Mouse (Mus musculus) ES-E14 (cell line): ENCODE results near the gene Gm13889. TPM values are rescaled to one million over a fixed set of nuclear protein-coding genes. Genes with fewer than 3 reads are reported as not detected.

ENCODE experiments used
- DNase-seq: peaks from one replicate; pipeline ENCODE4 v3.0.0-alpha.2; 2013; ENCODE audit warnings: low read depth, low spot score
- H3K27ac ChIP-seq: 2 replicates; pipeline ENCODE4 v1.5.1; 2012; ENCODE audit warnings: low read depth, mild to moderate bottlenecking, low read length, moderate library complexity, mixed read lengths; ENCODE audit not compliant: poor library complexity, insufficient read depth, severe bottlenecking
- H3K36me3 ChIP-seq: 2 replicates; pipeline ENCODE4 v1.6.1; 2012; ENCODE audit warnings: mild to moderate bottlenecking, low read length, moderate library complexity, mixed read lengths; ENCODE audit not compliant: control insufficient read depth, poor library complexity, insufficient read depth, severe bottlenecking
- H3K4me1 ChIP-seq, 2 experiments: fragments of 150-350 bp in 1 of 2; sonication (generic) in 1 of 2; 2 replicates each; pipeline ENCODE4 v1.6.1; 2012; ENCODE audit warnings: low read length in 2 of 2, mild to moderate bottlenecking in 1 of 2, mixed read lengths in 1 of 2; ENCODE audit not compliant: control insufficient read depth in 2 of 2, insufficient read depth in 2 of 2, poor library complexity in 1 of 2
- H3K4me3 ChIP-seq, 2 experiments: fragments of 150-350 bp in 1 of 2; sonication (generic) in 1 of 2; 2 replicates each; pipeline ENCODE4 v1.5.1; 2012; ENCODE audit warnings: low read length in 2 of 2, low read depth in 1 of 2, mild to moderate bottlenecking in 1 of 2, mixed read lengths in 1 of 2; ENCODE audit not compliant: insufficient read depth in 1 of 2, poor library complexity in 1 of 2, severe bottlenecking in 1 of 2
- H3K9ac ChIP-seq: 2 replicates; pipeline ENCODE4 v1.6.1; 2012; ENCODE audit warnings: low read depth, mild to moderate bottlenecking, low read length, mixed read lengths; ENCODE audit not compliant: poor library complexity, insufficient read depth, severe bottlenecking
- H3K9me3 ChIP-seq: fragments of 150-350 bp; sonication (generic); 2 replicates; pipeline ENCODE4 v1.6.1; 2012; ENCODE audit warnings: low read depth, mild to moderate bottlenecking, low read length; ENCODE audit not compliant: control insufficient read depth, insufficient read depth
- CHD2 ChIP-seq: IDR thresholded peaks from 2 replicates; pipeline ENCODE4 v1.6.1; 2014; ENCODE audit warnings: mild to moderate bottlenecking, low read depth, low read length, inconsistent platforms
- HCFC1 ChIP-seq: IDR thresholded peaks from 2 replicates; pipeline ENCODE4 v1.6.1; 2012; ENCODE audit warnings: low read length, inconsistent platforms, borderline replicate concordance; ENCODE audit not compliant: insufficient read depth
- MAFK ChIP-seq: IDR thresholded peaks from 2 replicates; pipeline ENCODE4 v1.6.1; 2014; ENCODE audit warnings: mild to moderate bottlenecking, low read depth, low read length, inconsistent platforms; ENCODE audit not compliant: insufficient read depth
- ZC3H11A ChIP-seq: IDR thresholded peaks from 2 replicates; pipeline ENCODE4 v1.6.1; 2012; ENCODE audit warnings: low read depth, mild to moderate bottlenecking, inconsistent platforms, low read length, borderline replicate concordance
- ZNF384 ChIP-seq: IDR thresholded peaks from 2 replicates; pipeline ENCODE4 v1.6.1; 2012; ENCODE audit warnings: low read depth, low read length, inconsistent platforms
- in situ Hi-C, 2 experiments: fragments of 600-800 bp; cut with MboI; formaldehyde crosslinking; loops; one replicate each; pipeline ENCODE4 v1.15.1; 2025; ENCODE audit warnings: low sequenced_read_pairs in 2 of 2, inconsistent platforms in 1 of 2; ENCODE audit not compliant: unreplicated experiment in 2 of 2
- total RNA-seq: library from RNA; depleted of rRNA; stranded (reverse); fragments of 300-350 nt; gene quantifications from 2 replicates; pipeline ENCODE4 v1.2.3, GENCODE M21; 2012

The Gm13889 gene
- total RNA-seq, 1 experiment, result 1.0 TPM

GRCm38 (mm10) chr2:93992810-93993209 is 35.8 kb upstream of the Gm13889 start:
- Histone ChIP-seq H3K4me3 (no peak overlapping the region), H3K27ac (no peak overlapping the region), H3K9me3 (no peaks in the 10 kb centered on the region), H3K9ac (no peak overlapping the region), H3K4me1 (no peaks in the 10 kb centered on the region), H3K36me3 (peaks cover 24% of the 10 kb centered on the region)
- DNase-seq, result no peak
- in situ Hi-C loops, result no loop called here
- TF ChIP-seq MAFK, result no peak
- no peak for TF ChIP-seq HCFC1
- no peak for TF ChIP-seq ZC3H11A
- TF ChIP-seq ZNF384, result no peak
- TF ChIP-seq CHD2, result no peak

GRCm38 (mm10) chr2:93992259-93992658 is 35.3 kb upstream of the Gm13889 start:
- peaks cover 24% of the 10 kb centered on the region for H3K36me3 ChIP-seq
- in situ Hi-C loops, result no loop called here
- no peak for DNase-seq

GRCm38 (mm10) chr2:93991336-93991735 is 34.3 kb upstream of the Gm13889 start:
- H3K4me1 ChIP-seq, result no peaks in the 10 kb centered on the region
- TF ChIP-seq ZC3H11A, result no peak
- TF ChIP-seq MAFK, result no peak
- TF ChIP-seq CHD2, result no peak
- TF ChIP-seq ZNF384, result no peak
- TF ChIP-seq HCFC1, result no peak
- in situ Hi-C loops, result no loop called here
- no peaks in the 10 kb centered on the region for H3K9me3 ChIP-seq
- H3K9ac ChIP-seq, result no peak overlapping the region
- no peak for DNase-seq
- H3K4me3 ChIP-seq, result no peak overlapping the region
- H3K36me3 ChIP-seq, result peaks cover 24% of the 10 kb centered on the region
- H3K27ac ChIP-seq, result no peak overlapping the region

More at GRCm38 (mm10) chr2:93992259-93992658, 35.3 kb upstream of the Gm13889 start:
- Histone ChIP-seq H3K4me3 (no peak overlapping the region), H3K27ac (no peak overlapping the region), H3K4me1 (no peaks in the 10 kb centered on the region), H3K9ac (no peak overlapping the region), H3K9me3 (no peaks in the 10 kb centered on the region)
- no peak for TF ChIP-seq CHD2
- no peak for TF ChIP-seq ZC3H11A
- no peak for TF ChIP-seq MAFK
- no peak for TF ChIP-seq ZNF384

GRCm38 (mm10) chr2:93988440-93988839 is 31.4 kb upstream of the Gm13889 start:
- Histone ChIP-seq H3K4me3 (no peak overlapping the region), H3K27ac (no peak overlapping the region), H3K9me3 (no peaks in the 10 kb centered on the region), H3K9ac (no peak overlapping the region), H3K36me3 (peaks cover 13% of the 10 kb centered on the region; the same call in 1 of the 2 replicates), H3K4me1 (no peaks in the 10 kb centered on the region)
- TF ChIP-seq ZNF384, result no peak
- no peak for TF ChIP-seq HCFC1
- no peak for TF ChIP-seq MAFK
- TF ChIP-seq ZC3H11A, result no peak
- DNase-seq, result no peak
- in situ Hi-C loops, result no loop called here
